Mouse (Mus musculus) ES-Bruce4 (cell line): ENCODE data around the gene Wnt10b.

ENCODE experiments used
- CTCF ChIP-seq: IDR thresholded peaks from one replicate; pipeline ENCODE4 v1.8.1; 2011; ENCODE audit warnings: low read depth, low read length
- POLR2A ChIP-seq: IDR thresholded peaks from one replicate; pipeline ENCODE4 v1.8.1; 2011; ENCODE audit warnings: low read length; ENCODE audit not compliant: insufficient read depth

DNA sequence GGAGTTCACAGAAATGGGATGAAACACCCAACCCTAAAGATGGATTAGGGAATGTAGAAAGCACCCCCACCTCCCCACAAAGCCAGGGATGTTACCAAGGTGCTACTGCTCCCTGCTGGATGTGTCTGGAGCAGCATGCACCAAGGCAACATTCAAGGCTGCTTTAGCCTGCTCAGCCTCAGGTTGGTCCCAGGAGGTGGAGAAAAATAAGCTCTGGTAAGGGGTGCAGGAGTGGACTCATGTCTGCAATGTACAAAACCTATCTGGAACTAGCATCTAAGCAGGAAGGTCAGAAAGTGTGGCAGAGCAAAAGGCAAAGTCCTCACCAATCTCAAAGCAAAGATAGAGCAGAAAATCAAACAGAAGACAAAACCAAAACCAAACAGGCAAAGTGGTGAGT is 40.1 kb downstream of the Wnt10b start:
- TF ChIP-seq CTCF (peak; percentile 70), POLR2A (no peak)
